Mouse (Mus musculus) megakaryocyte, embryonic 14.5 days (primary cell): ENCODE measurements around the gene Slc23a2.

ENCODE experiments used
- FLI1 ChIP-seq: IDR thresholded peaks from 2 replicates; pipeline ENCODE4 v1.6.1; 2012; ENCODE audit warnings: low read length, inconsistent platforms, mixed read lengths
- GATA1 ChIP-seq: IDR thresholded peaks from 3 replicates; pipeline ENCODE4 v1.6.1; 2012; ENCODE audit warnings: mixed read lengths, low read length, inconsistent platforms, borderline replicate concordance

DNA sequence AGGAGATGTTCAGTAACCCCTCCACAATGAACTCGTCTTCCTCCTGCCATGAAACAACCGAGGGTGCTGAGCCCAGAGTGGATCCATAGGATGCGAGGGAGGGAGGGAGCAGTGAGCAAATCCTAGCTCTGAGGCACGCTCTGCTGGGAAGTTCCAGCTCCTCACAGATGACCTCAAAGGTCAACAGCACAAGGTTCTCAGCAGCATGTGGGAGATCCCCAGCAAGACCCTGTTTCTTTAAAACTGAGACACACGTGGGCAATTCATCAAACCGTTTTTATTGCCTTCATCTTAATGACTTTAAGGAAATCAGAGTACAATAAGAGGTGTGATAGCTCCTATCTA lies 137.5 kb downstream of the Slc23a2 start:
- TF ChIP-seq GATA1 (no peak), FLI1 (no peak)
